Mouse (Mus musculus): ENCODE results near the gene Scgb2b2.

Gene Scgb2b2

DNA sequence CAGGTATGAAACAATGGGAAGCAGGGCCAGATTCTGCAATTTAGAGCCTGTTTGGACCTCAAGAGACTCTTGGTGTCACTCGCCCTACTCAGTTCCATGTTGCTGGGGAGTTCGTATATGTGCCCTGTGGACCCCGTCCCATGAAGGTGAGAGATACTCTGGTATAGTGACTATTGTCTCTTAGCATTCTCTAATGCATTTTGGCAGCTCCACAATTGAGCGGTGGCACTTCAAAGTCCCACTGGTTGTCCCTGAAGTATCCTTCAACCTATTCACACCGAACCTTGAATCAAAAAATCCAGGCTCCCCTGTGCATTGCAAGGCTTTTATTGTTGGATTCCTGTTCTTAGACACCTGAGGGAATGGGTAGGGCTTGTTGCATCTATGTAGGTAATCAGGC, at the start of gene Scgb2b2:
TSS of gene Scgb2b2 (plus strand) at position 301 of the 400 bp plus-strand sequence.
- DNase-seq (ENCODE audit: low spot score), result no peak

GRCm38 (mm10) chr7:31291721-31292120, 1.4 kb downstream of the Scgb2b2 start, which contains the start of gene Scgb1b2:
Scgb1b2 (minus strand) TSS chr7:31291821.
- no peak for DNase-seq (ENCODE audit: low spot score)
